16 mouse cellular contexts compared by ENCODE assay signal in the genomic region with DNA sequence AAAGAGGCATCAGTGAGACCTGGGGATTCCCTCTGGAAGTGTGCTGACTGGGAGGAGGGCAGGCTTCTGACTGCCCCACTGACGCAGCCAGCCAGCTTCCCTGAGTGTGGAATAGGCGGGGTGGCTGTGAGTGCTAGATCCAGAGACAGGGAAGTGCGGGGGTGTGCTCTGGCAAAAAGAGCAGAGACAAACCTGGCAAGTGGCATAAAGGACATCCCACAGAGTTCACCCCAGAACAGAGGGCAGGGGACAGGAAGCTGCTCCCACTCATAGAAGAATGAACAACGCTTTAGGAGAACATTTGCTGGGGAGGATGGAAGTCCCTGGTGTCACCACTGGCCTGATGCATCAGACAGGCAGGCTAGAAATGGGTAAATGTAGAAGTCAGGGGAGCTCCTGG. TPM values are rescaled to one million over a fixed set of nuclear protein-coding genes. Genes with fewer than 3 reads are reported as not detected.
DNase-seq lines count a peak whose midpoint lies in the region; ATAC-seq lines count a peak whose summit lies in the region.
"Had no signal": no experiment of that assay in that cellular context is flagged by ENCODE, and none has a peak within 500 bp of the region (broad histone marks: within the 10 kb centered on the region; RNA-seq: fewer than 3 reads in every experiment).

No protein-coding gene starts in this region.

- no peaks in the 10 kb centered on the region for H3K9me3 ChIP-seq in heart, embryonic 10.5 days
- H3K9me3 ChIP-seq in hindbrain, embryonic 14.5 days (ENCODE audit: control insufficient read depth, low read length): no peaks in the 10 kb centered on the region
- H3K9me3 ChIP-seq in midbrain, embryonic 11.5 days (ENCODE audit: control insufficient read depth, low read length): no peaks in the 10 kb centered on the region
- H3K9me3 ChIP-seq: forebrain, embryonic 13.5 days; heart, embryonic 12.5 days; liver, embryonic 12.5 days; midbrain, embryonic 12.5 days had no signal

- H3K36me3 ChIP-seq in heart, embryonic 10.5 days: peaks cover 25% of the 10 kb centered on the region
- H3K36me3 ChIP-seq in hindbrain, embryonic 14.5 days (replicated peaks; ENCODE audit: control insufficient read depth, insufficient read depth): peaks cover 100% of the 10 kb centered on the region
- peaks cover 5% of the 10 kb centered on the region; the same call in 1 of the 2 replicates for H3K36me3 ChIP-seq in midbrain, embryonic 11.5 days (ENCODE audit: control insufficient read depth, insufficient read depth, low read length)

- 73% methylated on average over 4 of the region's 4 CpGs for WGBS in heart, embryonic 10.5 days
- 84% methylated on average over 4 of the region's 4 CpGs for WGBS in hindbrain, embryonic 14.5 days
- WGBS in midbrain, embryonic 11.5 days: 95% methylated on average over 4 of the region's 4 CpGs

- H3K4me1 ChIP-seq in heart, embryonic 10.5 days: no peaks in the 10 kb centered on the region
- no peaks in the 10 kb centered on the region for H3K4me1 ChIP-seq in hindbrain, embryonic 14.5 days (replicated peaks; ENCODE audit: control insufficient read depth, insufficient read depth, low read length)
- no peaks in the 10 kb centered on the region for H3K4me1 ChIP-seq in midbrain, embryonic 11.5 days (ENCODE audit: control insufficient read depth, insufficient read depth, low read length)
- H3K4me1 ChIP-seq: forebrain, embryonic 13.5 days; heart, embryonic 12.5 days; liver, embryonic 12.5 days; midbrain, embryonic 12.5 days had no signal

- no peak overlapping the region for H3K27ac ChIP-seq in heart, embryonic 10.5 days
- H3K27ac ChIP-seq in hindbrain, embryonic 14.5 days: no peak overlapping the region
- H3K27ac ChIP-seq in midbrain, embryonic 11.5 days (ENCODE audit: low read depth, low read length): no peak overlapping the region
- H3K27ac ChIP-seq: forebrain, embryonic 13.5 days; liver, embryonic 12.5 days; macrophage; midbrain, embryonic 12.5 days had no signal

- no peak overlapping the region for H3K9ac ChIP-seq in hindbrain, embryonic 14.5 days
- no peak overlapping the region for H3K9ac ChIP-seq in midbrain, embryonic 11.5 days (ENCODE audit: low read length)
- H3K9ac ChIP-seq: forebrain, embryonic 13.5 days; heart, embryonic 12.5 days; liver, embryonic 12.5 days; lung, embryonic 14.5 days; midbrain, embryonic 12.5 days had no signal

- no peaks in the 10 kb centered on the region for H3K27me3 ChIP-seq in heart, embryonic 10.5 days (ENCODE audit: insufficient read depth, poor library complexity, severe bottlenecking)
- no peaks in the 10 kb centered on the region for H3K27me3 ChIP-seq in hindbrain, embryonic 14.5 days (ENCODE audit: control insufficient read depth, insufficient read depth, low read length)
- H3K27me3 ChIP-seq in midbrain, embryonic 11.5 days (ENCODE audit: control insufficient read depth, insufficient read depth, low read length): no peaks in the 10 kb centered on the region
- H3K27me3 ChIP-seq: forebrain, embryonic 13.5 days; heart, embryonic 12.5 days; liver, embryonic 12.5 days; midbrain, embryonic 12.5 days had no signal

- no peak for ATAC-seq in hindbrain, embryonic 14.5 days (ENCODE audit: low FRiP score)
- no peak for ATAC-seq in midbrain, embryonic 11.5 days (ENCODE audit: low FRiP score)
- ATAC-seq: forebrain, embryonic 13.5 days; liver, embryonic 12.5 days had no signal

- no peak overlapping the region for H3K4me3 ChIP-seq in heart, embryonic 10.5 days
- H3K4me3 ChIP-seq in hindbrain, embryonic 14.5 days (replicated peaks; ENCODE audit: low read length): no peak overlapping the region
- H3K4me3 ChIP-seq in midbrain, embryonic 11.5 days (ENCODE audit: low read depth, low read length): no peak overlapping the region
- H3K4me3 ChIP-seq: forebrain, embryonic 13.5 days; heart, embryonic 12.5 days; liver, embryonic 12.5 days; midbrain, embryonic 12.5 days had no signal

- DNase-seq in heart, postnatal 4 days: peak; percentile 21
- no peak for DNase-seq in heart, embryonic 10.5 days (ENCODE audit: low spot score)
- peak; percentile 81 for DNase-seq in fat pad, adult 2 months (ENCODE audit: extremely low read depth, low read depth, low spot score)
- peak; percentile 93 for DNase-seq in gonadal fat pad, adult 2 months (ENCODE audit: low read depth)
- peak; percentile 63 to 73 for DNase-seq in right cerebral cortex, adult 2 months (ENCODE audit: low spot score in 2 of 2)
- DNase-seq in hindbrain, embryonic 14.5 days (ENCODE audit: low spot score): no peak
- DNase-seq in midbrain, embryonic 11.5 days (ENCODE audit: low spot score, missing footprints): no peak
- DNase-seq: cerebellum, postnatal 10 days; gastrocnemius, postnatal 14 days; lung, embryonic 14.5 days; spleen, adult 18-20 months had no signal

- H3K4me2 ChIP-seq in hindbrain, embryonic 14.5 days (replicated peaks): no peak overlapping the region
- H3K4me2 ChIP-seq in midbrain, embryonic 11.5 days: no peak overlapping the region
- H3K4me2 ChIP-seq: forebrain, embryonic 13.5 days; heart, embryonic 12.5 days; liver, embryonic 12.5 days; lung, embryonic 14.5 days; midbrain, embryonic 12.5 days had no signal

RNA-seq across cellular contexts. Expression of a gene that starts 25.0 kb away (rescaled TPM):
- total RNA-seq in heart, postnatal 4 days (2021): 1 to 10 TPM; 8.5 to 9.2 TPM
- polyA plus RNA-seq in heart, embryonic 10.5 days (2016; fragmentation: Nextera tagmentation; extraction: Ambion mirVana): 13.9 and 25.2 TPM in 2 replicates
- 86.5 and 105 TPM in 2 replicates for polyA plus RNA-seq in gonadal fat pad, adult 2 months (2012; rRNA removed)
- polyA plus RNA-seq in hindbrain, embryonic 14.5 days (2014; fragmentation: Nextera tagmentation; extraction: Ambion mirVana): 56.7 and 67.1 TPM in 2 replicates
- polyA plus RNA-seq in midbrain, embryonic 11.5 days (2014; fragmentation: Nextera tagmentation; extraction: Ambion mirVana): 36.5 and 38.1 TPM in 2 replicates

RNA-seq across cellular contexts. Expression of a gene that starts 37.8 kb away (rescaled TPM):
- total RNA-seq in heart, postnatal 4 days (2021): 100 to 1,000 TPM; 184 to 192 TPM
- 168 and 177 TPM in 2 replicates for polyA plus RNA-seq in heart, embryonic 10.5 days (2016; fragmentation: Nextera tagmentation; extraction: Ambion mirVana)
- 10.4 and 21.8 TPM in 2 replicates for polyA plus RNA-seq in gonadal fat pad, adult 2 months (2012; rRNA removed)
- polyA plus RNA-seq in hindbrain, embryonic 14.5 days (2014; fragmentation: Nextera tagmentation; extraction: Ambion mirVana): 172 and 197 TPM in 2 replicates
- polyA plus RNA-seq in midbrain, embryonic 11.5 days (2014; fragmentation: Nextera tagmentation; extraction: Ambion mirVana): 201 and 217 TPM in 2 replicates

Comparison
In these comparisons a context has a peak if more than half of its experiments do, and no peak if none do; other contexts are left out.
1. DNase-seq: peak in heart, postnatal 4 days (single experiment), fat pad, adult 2 months (single experiment), gonadal fat pad, adult 2 months (single experiment) and right cerebral cortex, adult 2 months (2 of 2); none in heart, embryonic 10.5 days (single experiment), hindbrain, embryonic 14.5 days (single experiment) and midbrain, embryonic 11.5 days (single experiment).